Mouse (Mus musculus): ENCODE results near the gene Rbpms2. TPM values are rescaled to one million over a fixed set of nuclear protein-coding genes. Genes with fewer than 3 reads are reported as not detected.

Rbpms2 gene
- polyA plus RNA-seq, 1 experiment from 2014 or later = 23.1 TPM

GRCm38 (mm10) chr9:65613098-65613497 lies 16.4 kb upstream of the Rbpms2 start:
- no peak overlapping the region for H3K4me2 ChIP-seq (ENCODE audit: low read depth, low read length)
- no peaks in the 10 kb centered on the region for H3K27me3 ChIP-seq (replicated peaks; ENCODE audit: control insufficient read depth, insufficient read depth, low read length)
- 42% methylated on average over 2 of the region's 2 CpGs for WGBS
- H3K4me1 ChIP-seq (ENCODE audit: control insufficient read depth, insufficient read depth, low read length) = no peaks in the 10 kb centered on the region
- H3K36me3 ChIP-seq (ENCODE audit: control insufficient read depth, insufficient read depth, low read length) = no peaks in the 10 kb centered on the region
- no peak overlapping the region for H3K4me3 ChIP-seq (ENCODE audit: low read length)
- no peaks in the 10 kb centered on the region for H3K9me3 ChIP-seq (ENCODE audit: control insufficient read depth, low read length)
- no peak overlapping the region for H3K27ac ChIP-seq (ENCODE audit: low read length)
- ATAC-seq = no peak; the same call in 1 of the 2 replicates
- H3K9ac ChIP-seq (ENCODE audit: low read depth, low read length) = no peak overlapping the region

DNA sequence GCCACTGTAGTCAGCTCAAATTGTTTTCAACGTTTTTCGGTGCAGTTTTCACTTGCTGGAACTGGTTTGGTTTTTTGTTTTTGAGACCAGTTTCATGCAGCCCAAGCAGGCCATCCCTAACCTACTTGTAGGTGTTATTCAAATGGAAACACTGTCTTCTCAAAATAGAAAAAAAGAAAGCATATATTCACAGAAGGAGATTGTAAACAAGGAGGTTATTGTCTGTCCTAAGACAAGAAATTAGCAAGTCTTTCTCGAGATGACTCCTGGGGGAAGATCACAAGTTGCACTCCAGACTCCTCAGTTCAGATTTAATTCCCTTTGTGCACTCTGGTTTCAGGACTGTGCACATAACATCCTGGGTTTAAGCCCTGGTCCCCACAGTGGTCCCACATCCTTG lies 10.1 kb upstream of the Rbpms2 start:
- Histone ChIP-seq H3K27ac (ENCODE audit: low read length) (no peak overlapping the region), H3K4me3 (ENCODE audit: low read length) (no peak overlapping the region), H3K9me3 (ENCODE audit: control insufficient read depth, low read length) (no peaks in the 10 kb centered on the region), H3K27me3 (replicated peaks; ENCODE audit: control insufficient read depth, insufficient read depth, low read length) (no peaks in the 10 kb centered on the region), H3K36me3 (ENCODE audit: control insufficient read depth, insufficient read depth, low read length) (no peaks in the 10 kb centered on the region), H3K9ac (ENCODE audit: low read depth, low read length) (no peak overlapping the region), H3K4me2 (ENCODE audit: low read depth, low read length) (no peak overlapping the region), H3K4me1 (ENCODE audit: control insufficient read depth, insufficient read depth, low read length) (no peaks in the 10 kb centered on the region)
- 66% methylated on average over 3 of the region's 3 CpGs for WGBS
- no peak for ATAC-seq

- 90% methylated on average over 4 of the region's 4 CpGs for WGBS
- Histone ChIP-seq H3K9ac (ENCODE audit: low read depth, low read length) (no peak overlapping the region), H3K27ac (ENCODE audit: low read length) (no peak overlapping the region), H3K4me1 (ENCODE audit: control insufficient read depth, insufficient read depth, low read length) (no peaks in the 10 kb centered on the region), H3K27me3 (replicated peaks; ENCODE audit: control insufficient read depth, insufficient read depth, low read length) (no peaks in the 10 kb centered on the region), H3K4me2 (ENCODE audit: low read depth, low read length) (no peak overlapping the region), H3K4me3 (ENCODE audit: low read length) (no peak overlapping the region), H3K9me3 (ENCODE audit: control insufficient read depth, low read length) (no peaks in the 10 kb centered on the region), H3K36me3 (ENCODE audit: control insufficient read depth, insufficient read depth, low read length) (no peaks in the 10 kb centered on the region)
- ATAC-seq = no peak
Observed at GRCm38 (mm10) chr9:65621196-65621595, 8.3 kb upstream of the Rbpms2 start.

DNA sequence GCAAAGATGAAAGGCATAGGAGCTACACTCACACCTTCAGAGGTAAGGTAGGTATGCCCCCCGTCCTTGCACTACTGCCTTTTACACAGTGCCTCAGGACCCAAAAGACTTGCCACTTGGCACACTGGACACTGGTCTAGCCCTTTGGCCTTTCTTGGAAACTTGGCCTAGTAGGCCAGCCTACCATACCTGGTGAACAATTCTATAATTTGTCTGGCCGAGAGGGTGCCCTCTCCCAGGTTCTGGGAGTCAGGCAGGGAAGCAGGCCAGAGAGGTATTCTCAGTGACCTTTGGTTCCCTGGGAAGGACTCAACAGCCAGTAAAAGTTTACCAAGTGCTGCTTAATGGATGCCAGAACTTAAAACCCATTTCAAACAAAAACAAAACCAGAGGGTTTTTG lies 7.8 kb upstream of the Rbpms2 start:
- Histone ChIP-seq H3K4me3 (ENCODE audit: low read length) (no peak overlapping the region), H3K9ac (ENCODE audit: low read depth, low read length) (no peak overlapping the region), H3K36me3 (ENCODE audit: control insufficient read depth, insufficient read depth, low read length) (no peaks in the 10 kb centered on the region), H3K27me3 (replicated peaks; ENCODE audit: control insufficient read depth, insufficient read depth, low read length) (no peaks in the 10 kb centered on the region), H3K4me2 (ENCODE audit: low read depth, low read length) (no peak overlapping the region), H3K27ac (ENCODE audit: low read length) (no peak overlapping the region), H3K9me3 (ENCODE audit: control insufficient read depth, low read length) (no peaks in the 10 kb centered on the region), H3K4me1 (ENCODE audit: control insufficient read depth, insufficient read depth, low read length) (no peaks in the 10 kb centered on the region)
- WGBS = 79% methylated on average over 2 of the region's 2 CpGs
- ATAC-seq = no peak

- Histone ChIP-seq H3K27ac (ENCODE audit: low read length) (no peak overlapping the region), H3K4me2 (ENCODE audit: low read depth, low read length) (no peak overlapping the region), H3K4me1 (ENCODE audit: control insufficient read depth, insufficient read depth, low read length) (no peaks in the 10 kb centered on the region), H3K36me3 (ENCODE audit: control insufficient read depth, insufficient read depth, low read length) (no peaks in the 10 kb centered on the region), H3K9ac (ENCODE audit: low read depth, low read length) (no peak overlapping the region), H3K27me3 (replicated peaks; ENCODE audit: control insufficient read depth, insufficient read depth, low read length) (no peaks in the 10 kb centered on the region; the same call in 1 of the 2 replicates), H3K9me3 (ENCODE audit: control insufficient read depth, low read length) (no peaks in the 10 kb centered on the region), H3K4me3 (ENCODE audit: low read length) (no peak overlapping the region)
- 91% methylated on average over 5 of the region's 5 CpGs for WGBS
- ATAC-seq = no peak
Observed at GRCm38 (mm10) chr9:65622826-65623225, 6.6 kb upstream of the Rbpms2 start.

- WGBS = 67% methylated on average over 2 of the region's 2 CpGs
- Histone ChIP-seq H3K4me3 (ENCODE audit: low read length) (no peak overlapping the region), H3K4me1 (ENCODE audit: control insufficient read depth, insufficient read depth, low read length) (peaks cover 6% of the 10 kb centered on the region), H3K9ac (ENCODE audit: low read depth, low read length) (no peak overlapping the region), H3K27ac (ENCODE audit: low read length) (no peak overlapping the region), H3K36me3 (ENCODE audit: control insufficient read depth, insufficient read depth, low read length) (no peaks in the 10 kb centered on the region), H3K27me3 (replicated peaks; ENCODE audit: control insufficient read depth, insufficient read depth, low read length) (peaks cover 8% of the 10 kb centered on the region), H3K9me3 (ENCODE audit: control insufficient read depth, low read length) (no peaks in the 10 kb centered on the region), H3K4me2 (ENCODE audit: low read depth, low read length) (no peak overlapping the region)
- no peak for ATAC-seq
Observed at GRCm38 (mm10) chr9:65624266-65624665, 5.2 kb upstream of the Rbpms2 start.

DNA sequence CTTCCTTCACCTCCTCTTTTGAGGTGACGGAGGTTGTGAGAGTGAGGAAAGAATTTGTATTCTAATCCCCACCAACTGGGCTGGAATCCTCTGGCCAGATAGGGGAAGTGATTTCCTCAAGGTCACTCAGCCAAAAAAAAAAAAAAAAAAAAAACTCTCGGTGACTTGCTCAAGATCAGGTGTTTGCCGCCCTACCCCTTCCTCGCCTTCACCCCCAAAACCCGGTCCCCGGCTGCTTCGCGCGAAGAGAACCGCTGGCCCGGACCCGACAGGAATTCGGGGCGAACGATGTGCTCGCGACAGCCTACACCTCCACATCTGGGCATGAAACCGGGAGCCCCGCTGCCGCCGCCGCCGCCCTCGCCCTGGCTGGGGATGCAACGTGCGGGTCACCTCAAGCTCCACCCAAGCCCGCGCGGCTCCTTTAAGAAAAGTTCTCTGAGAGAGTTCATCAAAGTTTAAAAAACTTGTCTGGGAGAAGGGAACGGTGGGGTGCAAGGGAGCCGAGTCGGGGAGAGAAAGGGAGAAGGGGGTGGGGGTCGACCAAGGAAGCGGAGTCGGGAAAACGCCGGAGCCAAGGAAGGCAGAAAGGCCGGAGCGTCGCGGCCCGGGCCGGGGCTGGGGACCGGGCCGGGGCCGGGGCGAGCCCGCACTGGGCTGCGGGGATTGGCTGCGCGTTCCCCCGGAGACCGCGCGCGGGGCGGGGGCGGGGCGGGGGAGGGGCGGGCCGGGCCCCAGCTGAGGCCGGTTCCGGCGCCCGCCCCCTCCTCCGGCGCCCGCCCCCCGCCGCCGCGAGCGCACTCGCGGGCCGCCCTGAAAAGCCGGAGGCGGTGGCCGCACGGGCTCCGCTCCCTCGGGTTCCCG lies 551 bp downstream of the Rbpms2 start:
- under 1% methylated on average over 49 of the region's 83 CpGs for WGBS
- Histone ChIP-seq H3K4me2 (ENCODE audit: low read depth, low read length) (peak overlapping the region; percentile 99), H3K4me3 (ENCODE audit: low read length) (peak overlapping the region; percentile 79), H3K36me3 (ENCODE audit: control insufficient read depth, insufficient read depth, low read length) (no peaks in the 10 kb centered on the region), H3K27ac (ENCODE audit: low read length) (peak overlapping the region; percentile 70), H3K4me1 (ENCODE audit: control insufficient read depth, insufficient read depth, low read length) (peaks cover 14% of the 10 kb centered on the region), H3K9me3 (ENCODE audit: control insufficient read depth, low read length) (no peaks in the 10 kb centered on the region), H3K27me3 (replicated peaks; ENCODE audit: control insufficient read depth, insufficient read depth, low read length) (peaks cover 17% of the 10 kb centered on the region), H3K9ac (ENCODE audit: low read depth, low read length) (peak overlapping the region; percentile 76)
- ATAC-seq = peak; percentile 92

DNA sequence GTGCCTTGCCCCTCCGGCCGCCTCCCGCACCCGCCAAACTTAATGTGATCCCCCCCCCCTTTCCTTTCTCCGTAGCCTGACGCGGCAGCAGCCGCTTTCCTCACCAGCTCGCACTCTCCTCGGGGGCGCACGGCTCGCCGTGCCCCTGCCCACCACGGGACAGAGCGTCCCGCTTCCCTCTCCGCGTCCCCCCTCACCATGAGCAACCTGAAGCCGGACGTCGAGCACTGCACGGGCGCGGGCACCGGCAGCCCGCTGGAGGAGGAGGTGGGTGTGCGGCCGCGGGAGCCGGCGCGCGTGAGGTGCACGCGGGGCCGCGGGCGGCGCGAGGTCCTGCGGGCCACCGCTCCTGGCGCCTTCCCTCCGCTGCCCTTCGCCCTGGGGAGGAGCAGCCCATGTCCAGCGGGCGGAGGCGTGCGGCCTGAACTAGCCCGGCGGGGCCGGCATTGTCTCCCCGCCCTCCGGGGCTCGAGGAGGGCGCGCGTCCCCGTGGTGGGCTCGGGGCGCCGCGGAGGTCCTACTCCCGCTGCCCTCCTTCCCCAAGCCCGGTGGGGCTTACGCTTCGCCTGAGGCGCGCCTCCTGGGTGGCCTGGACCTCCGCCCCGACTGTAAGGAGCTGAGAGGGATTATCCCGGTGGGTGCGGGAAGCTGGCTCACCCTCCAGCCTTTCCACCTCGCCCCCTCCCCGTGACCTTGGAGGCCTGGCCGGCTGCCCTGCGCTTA lies 1.3 kb downstream of the Rbpms2 start:
- ATAC-seq = peak; percentile 72
- under 1% methylated on average over 47 of the region's 78 CpGs for WGBS

GRCm38 (mm10) chr9:65631354-65632021 lies 2.0 kb downstream of the Rbpms2 start:
- H3K4me2 ChIP-seq (ENCODE audit: low read depth, low read length) = peak overlapping the region; percentile 99
- WGBS = 45% methylated on average over 16 of the region's 16 CpGs

More for the DNA sequence above, 1.3 kb downstream of the Rbpms2 start:
- Histone ChIP-seq H3K9ac (ENCODE audit: low read depth, low read length) (peak overlapping the region; percentile 76), H3K4me1 (ENCODE audit: control insufficient read depth, insufficient read depth, low read length) (peaks cover 14% of the 10 kb centered on the region), H3K9me3 (ENCODE audit: control insufficient read depth, low read length) (no peaks in the 10 kb centered on the region), H3K27ac (ENCODE audit: low read length) (0 out of 2 replicates have a peak overlapping the region, but pooled peaks have one; percentile 33), H3K4me2 (ENCODE audit: low read depth, low read length) (peak overlapping the region; percentile 99), H3K4me3 (ENCODE audit: low read length) (peak overlapping the region; percentile 79), H3K36me3 (ENCODE audit: control insufficient read depth, insufficient read depth, low read length) (no peaks in the 10 kb centered on the region), H3K27me3 (replicated peaks; ENCODE audit: control insufficient read depth, insufficient read depth, low read length) (peaks cover 17% of the 10 kb centered on the region)

More at GRCm38 (mm10) chr9:65631354-65632021, 2.0 kb downstream of the Rbpms2 start:
- Histone ChIP-seq H3K4me1 (ENCODE audit: control insufficient read depth, insufficient read depth, low read length) (peaks cover 14% of the 10 kb centered on the region), H3K9me3 (ENCODE audit: control insufficient read depth, low read length) (no peaks in the 10 kb centered on the region), H3K27me3 (replicated peaks; ENCODE audit: control insufficient read depth, insufficient read depth, low read length) (peaks cover 17% of the 10 kb centered on the region), H3K36me3 (ENCODE audit: control insufficient read depth, insufficient read depth, low read length) (no peaks in the 10 kb centered on the region), H3K4me3 (ENCODE audit: low read length) (peak overlapping the region; percentile 79), H3K9ac (ENCODE audit: low read depth, low read length) (peak overlapping the region; percentile 76), H3K27ac (ENCODE audit: low read length) (0 out of 2 replicates have a peak overlapping the region, but pooled peaks have one; percentile 23)
- no peak for ATAC-seq
